Mouse (Mus musculus) liver, embryonic 15.5 days (tissue): ENCODE measurements around the gene Wdr81. TPM values are rescaled to one million over a fixed set of nuclear protein-coding genes. Genes with fewer than 3 reads are reported as not detected.

ENCODE experiments used
- ATAC-seq: fragments of 200-750 bp; cut with Nextera tagmentation; 2 replicates; pipeline ENCODE4 v1.8.0; 2017; ENCODE audit warnings: moderate number of reproducible peaks, mild to moderate bottlenecking, moderate library complexity; ENCODE audit not compliant: insufficient read depth
- H3K27ac ChIP-seq: fragments of 300-500 bp; sonication (generic); replicated peaks from 2 replicates; pipeline ENCODE4 v1.5.1; 2015; ENCODE audit warnings: mild to moderate bottlenecking, inconsistent platforms
- H3K27me3 ChIP-seq: fragments of 300-500 bp; sonication (generic); 2 replicates; pipeline ENCODE4 v1.6.1; 2015; ENCODE audit warnings: mild to moderate bottlenecking, inconsistent platforms
- H3K36me3 ChIP-seq: fragments of 300-500 bp; sonication (generic); replicated peaks from 2 replicates; pipeline ENCODE4 v1.6.1; 2015; ENCODE audit warnings: moderate library complexity, mild to moderate bottlenecking, inconsistent platforms
- H3K4me1 ChIP-seq: fragments of 300-500 bp; sonication (generic); replicated peaks from 2 replicates; pipeline ENCODE4 v1.6.1; 2015; ENCODE audit warnings: inconsistent platforms
- H3K4me2 ChIP-seq: fragments of 300-500 bp; sonication (generic); 2 replicates; pipeline ENCODE4 v1.6.1; 2015; ENCODE audit warnings: moderate library complexity, mild to moderate bottlenecking, inconsistent platforms
- H3K4me3 ChIP-seq: fragments of 300-500 bp; sonication (generic); replicated peaks from 2 replicates; pipeline ENCODE4 v1.5.1; 2015; ENCODE audit warnings: mild to moderate bottlenecking, inconsistent platforms
- H3K9ac ChIP-seq: fragments of 300-500 bp; sonication (generic); 2 replicates; pipeline ENCODE4 v1.6.1; 2015; ENCODE audit warnings: moderate library complexity, mild to moderate bottlenecking, inconsistent platforms
- H3K9me3 ChIP-seq: fragments of 300-500 bp; sonication (generic); replicated peaks from 2 replicates; pipeline ENCODE4 v1.6.1; 2016; ENCODE audit warnings: inconsistent platforms
- WGBS: fragments of 180-500 bp; shearing (Covaris S2); methylation state at CpG from one replicate; pipeline ENCODE4 v1.1.7; 2015; ENCODE audit warnings: mixed read lengths; ENCODE audit not compliant: insufficient replicate concordance; 5-methylcytosine and 5-hydroxymethylcytosine counted together
- polyA plus RNA-seq: library from polyadenylated mRNA; unstranded; fragments of >200 nt; fragmentation: Nextera tagmentation; extraction: Ambion mirVana; gene quantifications from 2 replicates; pipeline ENCODE4 v1.2.1, GENCODE M21; 2015

Gene Wdr81
- polyA plus RNA-seq, 1 experiment from 2014 or later, result 21.0 TPM

DNA sequence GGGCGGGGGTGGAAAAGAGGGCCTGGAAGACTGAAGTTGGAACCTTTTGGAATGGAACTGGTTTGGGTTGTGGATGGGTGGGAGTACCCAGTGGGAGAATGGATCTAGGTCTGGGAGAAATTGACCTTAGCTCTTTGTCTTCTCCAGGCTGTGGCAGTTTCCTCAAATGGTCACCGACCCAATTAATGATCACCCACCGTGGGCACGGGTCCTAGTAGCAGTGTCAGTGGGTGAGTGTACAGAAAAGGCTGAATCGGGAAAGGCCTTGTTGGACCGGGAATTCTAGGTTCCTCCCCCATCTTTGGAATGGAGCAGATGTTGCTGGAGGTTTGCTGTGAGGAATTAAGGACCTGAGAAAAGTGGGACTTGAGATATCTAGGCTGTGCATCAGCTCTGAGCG lies 13.9 kb upstream of the Wdr81 start:
- Histone ChIP-seq H3K9ac (peak overlapping the region; percentile 64), H3K27me3 (no peaks in the 10 kb centered on the region), H3K4me2 (peak overlapping the region; percentile 92), H3K36me3 (peaks cover 38% of the 10 kb centered on the region), H3K4me1 (peaks cover 62% of the 10 kb centered on the region), H3K9me3 (no peaks in the 10 kb centered on the region), H3K4me3 (peak overlapping the region; percentile 60), H3K27ac (peak overlapping the region; percentile 59; the same call in 1 of the 2 replicates)
- WGBS, result 44% methylated on average over 7 of the region's 7 CpGs
- ATAC-seq, result no peak

DNA sequence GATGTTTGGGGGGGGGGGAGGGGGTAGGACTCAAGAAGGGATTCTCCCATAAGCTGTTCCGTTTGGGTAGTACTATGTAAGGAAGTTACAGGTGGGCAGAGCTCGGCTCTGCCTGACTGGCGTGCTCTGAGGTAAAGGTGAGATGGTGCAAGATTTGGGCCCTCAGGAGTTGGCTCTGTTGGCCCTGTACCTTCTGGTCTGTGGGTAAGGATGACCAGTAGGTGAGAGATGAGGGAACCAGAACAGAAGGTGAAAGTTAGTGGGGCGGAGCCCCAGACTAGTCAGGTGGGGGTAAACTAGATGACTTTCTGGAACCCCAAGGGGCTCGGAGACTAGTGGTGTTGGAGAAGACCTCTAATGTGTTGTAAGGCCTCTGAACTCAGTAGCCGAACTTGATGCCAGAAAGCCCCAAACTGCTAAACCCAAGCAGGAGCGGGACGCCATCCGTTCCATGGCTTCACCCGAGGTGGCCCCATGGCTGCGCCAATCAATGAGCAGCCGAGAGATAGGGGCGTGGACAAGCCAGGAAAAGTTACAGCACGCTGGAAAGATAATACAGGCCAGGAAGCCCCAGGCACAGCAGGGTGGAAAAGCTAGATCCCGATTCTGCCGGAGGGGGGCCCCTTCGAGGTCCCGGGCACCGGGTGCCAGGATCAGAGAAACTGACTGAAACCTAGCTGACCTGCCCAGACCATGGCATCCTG lies 13.1 kb upstream of the Wdr81 start:
- Histone ChIP-seq H3K4me2 (peak overlapping the region; percentile 92), H3K27me3 (no peaks in the 10 kb centered on the region), H3K9ac (peak overlapping the region; percentile 64), H3K4me3 (peak overlapping the region; percentile 60), H3K9me3 (no peaks in the 10 kb centered on the region), H3K27ac (peak overlapping the region; percentile 59), H3K36me3 (peaks cover 41% of the 10 kb centered on the region), H3K4me1 (peaks cover 62% of the 10 kb centered on the region)
- ATAC-seq, result peak; percentile 71
- WGBS, result 18% methylated on average over 19 of the region's 19 CpGs

DNA sequence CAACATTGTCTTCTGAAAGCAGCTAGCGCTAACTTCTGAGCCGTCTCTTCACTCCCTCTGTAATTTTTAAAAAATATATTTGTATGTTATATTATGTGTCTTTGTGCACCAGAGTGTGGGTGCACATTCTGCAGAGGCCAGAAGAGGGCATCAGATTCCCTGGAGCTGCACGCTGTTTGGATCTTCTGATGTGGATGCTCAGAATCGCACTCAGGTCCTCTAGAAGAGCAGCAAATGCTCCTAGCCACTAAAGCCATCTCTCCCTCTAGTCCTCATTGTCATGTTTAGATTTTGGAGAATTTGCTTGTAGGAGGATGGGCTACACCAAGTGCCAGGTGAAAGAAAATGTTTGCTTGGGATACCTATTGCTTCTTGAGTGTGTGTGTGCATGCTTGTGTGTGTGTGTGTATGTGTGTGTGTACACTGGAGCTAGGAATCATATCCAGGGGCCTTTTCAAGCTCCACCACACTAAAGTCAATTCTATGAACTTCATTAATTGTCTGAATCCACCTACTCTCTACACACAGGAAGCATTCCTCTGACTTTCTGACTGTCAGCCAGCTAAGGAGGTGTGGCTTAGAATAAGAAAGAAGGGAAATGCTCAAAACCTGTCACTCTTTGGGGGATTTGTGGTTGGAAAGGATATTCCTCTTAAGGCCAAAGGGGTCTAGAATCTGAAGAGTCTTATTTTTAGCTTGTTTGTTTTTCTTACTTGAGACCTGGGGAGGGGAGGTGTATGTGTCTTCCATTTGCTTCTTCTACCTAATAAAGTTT lies 12.4 kb upstream of the Wdr81 start:
- H3K36me3 ChIP-seq, result peaks cover 41% of the 10 kb centered on the region
- no peaks in the 10 kb centered on the region for H3K27me3 ChIP-seq
- H3K27ac ChIP-seq, result no peak overlapping the region
- no peak overlapping the region for H3K9ac ChIP-seq
- H3K4me2 ChIP-seq, result peak overlapping the region; percentile 92
- no peak for ATAC-seq
- peak overlapping the region; percentile 60 for H3K4me3 ChIP-seq
- 94% methylated on average over 4 of the region's 4 CpGs for WGBS
- H3K9me3 ChIP-seq, result no peaks in the 10 kb centered on the region
- H3K4me1 ChIP-seq, result peaks cover 64% of the 10 kb centered on the region

DNA sequence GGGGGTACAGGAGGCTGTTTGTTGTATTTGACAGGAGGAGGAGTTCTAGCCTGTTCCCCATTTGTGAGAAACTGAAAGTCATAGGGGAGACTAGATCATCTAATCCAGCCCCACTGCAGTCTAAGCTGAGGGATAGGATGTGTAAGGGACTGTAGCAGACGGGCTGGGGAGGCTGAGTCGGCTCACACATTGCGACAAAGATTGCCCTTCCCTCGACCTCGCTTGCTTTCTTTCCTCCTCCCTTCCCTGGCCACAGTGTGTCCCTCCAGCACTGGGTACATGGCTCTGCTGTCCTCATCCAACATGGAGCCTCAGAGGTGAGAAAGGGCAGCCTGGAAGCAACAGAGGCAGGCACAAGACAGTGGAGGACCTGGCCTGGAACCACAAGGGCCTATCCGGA lies 10.5 kb upstream of the Wdr81 start:
- Histone ChIP-seq H3K36me3 (peaks cover 38% of the 10 kb centered on the region), H3K27ac (peak overlapping the region; percentile 26; the same call in 1 of the 2 replicates)
- no peak for ATAC-seq

DNA sequence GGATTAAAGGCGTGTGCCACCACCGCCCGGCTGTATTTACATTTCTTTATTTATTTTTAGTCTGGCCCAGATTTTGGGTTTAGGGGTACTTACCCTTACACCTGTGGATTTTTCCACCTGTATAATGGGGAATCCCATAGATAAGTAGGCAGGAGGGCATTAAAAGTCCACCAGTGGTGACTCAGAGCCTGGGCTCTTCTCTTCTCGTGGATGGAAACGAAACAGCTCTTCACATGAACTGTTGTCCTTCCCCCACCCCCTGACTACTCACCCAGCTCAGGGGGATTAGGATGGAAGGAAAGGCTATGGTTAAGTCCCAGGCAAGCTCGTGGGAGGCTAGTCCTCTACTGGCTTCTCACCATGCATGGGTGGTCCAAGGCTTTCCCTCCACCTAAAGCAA lies 9.9 kb upstream of the Wdr81 start:
- Histone ChIP-seq H3K36me3 (peaks cover 38% of the 10 kb centered on the region), H3K4me3 (no peak overlapping the region), H3K27ac (peak overlapping the region; percentile 26; the same call in 1 of the 2 replicates), H3K27me3 (no peaks in the 10 kb centered on the region), H3K4me1 (peaks cover 77% of the 10 kb centered on the region), H3K9me3 (no peaks in the 10 kb centered on the region), H3K4me2 (no peak overlapping the region), H3K9ac (no peak overlapping the region)
- 88% methylated on average over 6 of the region's 6 CpGs for WGBS
- ATAC-seq, result no peak

More for the DNA sequence above, 10.5 kb upstream of the Wdr81 start:
- H3K27me3 ChIP-seq, result no peaks in the 10 kb centered on the region
- H3K9ac ChIP-seq, result no peak overlapping the region
- H3K4me2 ChIP-seq, result no peak overlapping the region
- H3K4me3 ChIP-seq, result no peak overlapping the region
- WGBS, result 84% methylated on average over 6 of the region's 6 CpGs
- peaks cover 74% of the 10 kb centered on the region for H3K4me1 ChIP-seq
- H3K9me3 ChIP-seq, result no peaks in the 10 kb centered on the region

DNA sequence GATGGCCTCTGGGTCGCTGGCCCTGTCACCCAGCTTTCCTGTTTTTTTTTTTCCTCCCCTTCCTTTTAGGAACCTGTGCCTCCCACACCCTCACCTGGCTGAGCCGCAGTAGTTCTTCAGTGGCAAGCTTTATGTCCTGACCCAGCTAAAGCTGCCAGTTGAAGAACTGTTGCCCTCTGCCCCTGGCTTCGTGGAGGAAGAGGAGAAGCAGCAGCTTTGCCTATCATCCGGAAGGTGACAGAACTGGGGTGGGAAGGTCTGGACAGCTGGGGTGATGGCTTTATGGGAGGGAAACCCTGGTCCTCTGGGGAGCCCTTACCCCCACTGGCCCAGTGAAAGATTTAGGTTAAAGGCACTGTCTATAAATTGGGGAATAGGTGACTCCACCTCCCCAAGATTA lies 9.1 kb upstream of the Wdr81 start:
- peak overlapping the region; percentile 97 for H3K4me3 ChIP-seq
- H3K27me3 ChIP-seq, result no peaks in the 10 kb centered on the region
- H3K4me1 ChIP-seq, result peaks cover 77% of the 10 kb centered on the region
- H3K36me3 ChIP-seq, result peaks cover 38% of the 10 kb centered on the region
- no peak for ATAC-seq
- WGBS, result 82% methylated on average over 4 of the region's 4 CpGs
- peak overlapping the region; percentile 96; the same call in 1 of the 2 replicates for H3K9ac ChIP-seq
- H3K4me2 ChIP-seq, result peak overlapping the region; percentile 90
- H3K9me3 ChIP-seq, result no peaks in the 10 kb centered on the region
- peak overlapping the region; percentile 99 for H3K27ac ChIP-seq

DNA sequence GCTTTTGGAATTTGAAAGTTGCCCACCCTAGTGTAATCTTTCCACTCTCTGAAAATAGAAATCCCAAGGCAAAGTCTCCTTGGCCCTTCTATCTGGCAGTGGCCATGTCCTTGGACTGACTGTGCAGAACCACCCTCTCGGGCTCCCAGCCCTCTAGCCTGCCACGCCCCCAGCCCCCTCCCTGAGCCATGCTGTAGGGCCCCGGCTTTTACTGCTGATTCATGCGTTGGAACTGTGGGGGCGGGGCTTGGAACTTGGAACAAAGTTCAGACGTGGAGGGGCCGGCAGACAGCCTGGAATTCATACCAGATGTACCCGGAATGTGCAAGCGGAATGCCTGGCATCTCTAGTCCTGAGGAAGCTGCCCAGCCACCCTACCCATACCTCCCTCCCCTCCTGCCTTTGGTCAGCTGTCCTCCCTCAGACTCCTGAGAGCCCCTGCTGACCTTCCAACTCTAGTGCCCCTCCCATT lies 8.4 kb upstream of the Wdr81 start:
- ATAC-seq, result peak; percentile 61
- H3K4me1 ChIP-seq, result peaks cover 77% of the 10 kb centered on the region
- 6% methylated on average over 9 of the region's 9 CpGs for WGBS

DNA sequence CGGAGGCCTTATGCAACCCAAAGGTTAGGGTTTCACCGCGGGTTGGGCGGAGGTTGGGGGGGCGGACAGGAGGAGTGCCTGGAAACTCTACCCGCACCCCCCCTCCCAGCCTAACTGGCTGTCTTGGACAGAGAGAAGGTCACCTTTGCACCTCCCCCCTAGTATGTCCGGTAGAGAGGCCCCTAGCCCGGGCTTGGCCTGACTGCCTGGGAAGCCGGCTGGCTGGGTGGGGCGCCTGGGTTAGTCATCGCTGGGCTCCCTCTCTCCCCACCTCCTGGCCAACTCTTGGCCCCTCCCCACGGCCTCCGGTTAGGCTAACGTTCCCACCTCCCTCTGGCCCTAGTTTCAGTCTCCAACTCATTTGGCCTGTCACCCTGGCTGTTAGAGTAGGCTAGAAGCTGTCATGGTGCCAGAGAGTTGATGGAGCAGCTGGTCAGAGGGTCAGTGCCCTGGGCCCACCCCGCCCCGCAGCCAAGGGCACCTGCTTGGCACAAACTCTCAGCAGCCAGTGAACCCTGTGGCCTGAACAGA lies 7.8 kb upstream of the Wdr81 start:
- peak; percentile 45 for ATAC-seq
- Histone ChIP-seq H3K9ac (peak overlapping the region; percentile 96), H3K27ac (peak overlapping the region; percentile 99), H3K27me3 (no peaks in the 10 kb centered on the region), H3K36me3 (peaks cover 38% of the 10 kb centered on the region), H3K4me3 (peak overlapping the region; percentile 97), H3K4me1 (peaks cover 77% of the 10 kb centered on the region), H3K9me3 (no peaks in the 10 kb centered on the region), H3K4me2 (peak overlapping the region; percentile 90)
- WGBS, result 3% methylated on average over 16 of the region's 16 CpGs

More for the DNA sequence above, 8.4 kb upstream of the Wdr81 start:
- Histone ChIP-seq H3K4me3 (peak overlapping the region; percentile 97), H3K36me3 (peaks cover 38% of the 10 kb centered on the region), H3K4me2 (peak overlapping the region; percentile 90), H3K27ac (peak overlapping the region; percentile 99), H3K9me3 (no peaks in the 10 kb centered on the region), H3K27me3 (no peaks in the 10 kb centered on the region), H3K9ac (peak overlapping the region; percentile 96)

DNA sequence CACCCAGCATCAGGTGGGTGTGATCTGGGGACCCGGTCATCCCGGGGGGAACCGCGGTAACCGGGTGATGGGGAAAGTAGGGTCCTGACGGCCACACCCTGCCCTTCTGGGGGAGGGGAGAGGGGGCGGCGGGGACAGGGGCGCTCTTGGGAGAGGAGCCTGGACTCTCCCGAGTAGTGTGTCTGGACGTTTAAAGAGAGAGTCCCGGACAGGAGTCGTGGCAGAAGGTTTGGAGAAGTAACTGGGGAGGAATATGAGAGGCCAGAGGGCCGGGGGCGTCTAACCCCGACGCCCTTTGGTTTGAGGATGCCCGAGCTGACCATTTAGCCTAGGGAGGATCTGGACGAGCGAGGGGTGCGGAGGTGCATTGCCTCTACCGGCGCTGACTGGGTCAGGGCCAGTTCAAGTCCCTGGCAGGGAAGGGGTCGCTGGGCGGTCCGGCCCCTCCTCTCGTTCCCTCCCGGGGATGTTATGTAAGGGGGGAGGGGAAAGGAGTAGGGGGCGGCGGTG lies 7.3 kb upstream of the Wdr81 start:
- peaks cover 34% of the 10 kb centered on the region for H3K36me3 ChIP-seq
- H3K27ac ChIP-seq, result peak overlapping the region; percentile 99
- ATAC-seq, result no peak
- H3K4me2 ChIP-seq, result peak overlapping the region; percentile 90
- peaks cover 75% of the 10 kb centered on the region for H3K4me1 ChIP-seq
- H3K9ac ChIP-seq, result peak overlapping the region; percentile 96
- WGBS, result under 1% methylated on average over 28 of the region's 30 CpGs
- H3K27me3 ChIP-seq, result no peaks in the 10 kb centered on the region
- no peaks in the 10 kb centered on the region for H3K9me3 ChIP-seq
- peak overlapping the region; percentile 97 for H3K4me3 ChIP-seq

DNA sequence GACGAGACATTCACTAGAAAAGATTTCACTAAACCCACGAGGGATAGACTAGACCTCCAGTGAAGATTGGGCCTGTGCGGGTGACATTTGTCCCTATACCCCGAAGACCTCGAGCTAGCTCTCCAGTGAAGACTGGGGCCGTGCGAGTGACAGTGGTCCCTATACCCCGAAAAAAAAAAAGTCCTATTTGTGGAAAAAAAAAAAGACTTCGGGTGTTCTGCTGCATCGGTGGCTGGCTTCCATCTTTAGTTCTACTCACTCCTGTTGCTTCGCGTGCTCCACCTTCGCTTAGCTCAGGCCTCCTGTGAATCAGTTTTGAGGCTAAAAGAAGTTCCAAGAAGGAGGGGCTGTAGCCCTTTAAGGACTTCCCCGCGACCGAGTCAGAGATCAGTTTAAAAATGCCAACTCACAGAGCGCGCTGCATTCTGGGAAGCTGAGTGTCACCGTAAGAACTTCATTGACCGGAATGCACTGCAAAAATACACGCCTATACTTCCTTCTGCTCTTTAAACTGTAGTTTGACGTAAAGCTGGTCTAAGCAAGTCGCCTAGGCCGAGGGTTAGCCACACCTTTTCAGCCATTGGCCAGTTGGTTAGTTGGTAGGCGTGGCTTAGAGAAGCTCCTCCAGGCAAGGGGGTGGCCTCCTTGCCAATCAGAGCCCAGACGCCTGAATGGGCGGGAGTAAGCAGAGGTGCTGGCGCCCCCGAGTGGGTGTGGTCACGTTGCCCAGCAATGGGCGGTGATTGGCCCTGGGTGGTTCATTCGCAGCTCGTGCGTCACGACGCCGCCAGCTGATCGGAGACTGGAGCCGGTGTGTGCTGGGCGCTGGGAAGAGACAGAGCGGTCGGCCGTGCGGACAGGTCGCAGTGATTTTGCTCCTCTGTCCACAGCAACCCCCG lies 6.6 kb upstream of the Wdr81 start, which contains the start of gene Tlcd2:
TSS of gene Tlcd2 (plus strand) at position 872 of the 899 bp plus-strand sequence.
- peak; percentile 85 for ATAC-seq
- Histone ChIP-seq H3K36me3 (peaks cover 30% of the 10 kb centered on the region), H3K9me3 (no peaks in the 10 kb centered on the region), H3K27me3 (no peaks in the 10 kb centered on the region), H3K4me3 (peak within 1 kb of the TSS; percentile 97), H3K4me1 (peaks cover 81% of the 10 kb centered on the region), H3K27ac (peak within 1 kb of the TSS; percentile 99), H3K9ac (peak within 1 kb of the TSS; percentile 96), H3K4me2 (peak within 1 kb of the TSS; percentile 92)
- under 1% methylated on average over 46 of the region's 46 CpGs for WGBS
